Mouse (Mus musculus) heart, postnatal 4 days (tissue): ENCODE measurements around the gene Tsku. TPM values are rescaled to one million over a fixed set of nuclear protein-coding genes. Genes with fewer than 3 reads are reported as not detected.

Experiments
- DNase-seq: peaks from one replicate; pipeline ENCODE4 v3.0.0; 2021
- total RNA-seq, 2 experiments: library from RNA; stranded (reverse); gene quantifications; 2 replicates each; pipeline ENCODE4 v1.2.3; 2021

The Tsku gene
- total RNA-seq, 2 experiments from 2014 or later, result 8.7 to 9.2 TPM

- DNase-seq, result no peak
These were observed 3.1 kb downstream of the Tsku start for GRCm38 (mm10) chr7:98358016-98358415.

- DNase-seq, result no peak
These were observed 3.8 kb downstream of the Tsku start for GRCm38 (mm10) chr7:98357324-98357723.

- DNase-seq, result no peak
These were observed 6.2 kb downstream of the Tsku start for GRCm38 (mm10) chr7:98354921-98355310.

GRCm38 (mm10) chr7:98354160-98354920, 6.8 kb downstream of the Tsku start:
- DNase-seq, result no peak

GRCm38 (mm10) chr7:98353616-98354015, 7.5 kb downstream of the Tsku start:
- DNase-seq, result no peak

GRCm38 (mm10) chr7:98351523-98351922, 9.6 kb downstream of the Tsku start:
- DNase-seq, result no peak

- DNase-seq, result no peak
These were observed 11.3 kb downstream of the Tsku start for GRCm38 (mm10) chr7:98349821-98350220.

GRCm38 (mm10) chr7:98349096-98349495, 12.0 kb downstream of the Tsku start:
- peak; percentile 93 for DNase-seq

- DNase-seq, result peak; percentile 78
These were observed 13.1 kb downstream of the Tsku start for GRCm38 (mm10) chr7:98348043-98348442.

GRCm38 (mm10) chr7:98347471-98347870, 13.7 kb downstream of the Tsku start:
- no peak for DNase-seq

- peak; percentile 35 for DNase-seq
These were observed 16.1 kb downstream of the Tsku start for GRCm38 (mm10) chr7:98345036-98345435.

GRCm38 (mm10) chr7:98344361-98344760, 16.8 kb downstream of the Tsku start:
- DNase-seq, result peak; percentile 61

GRCm38 (mm10) chr7:98342249-98342648, 18.9 kb downstream of the Tsku start:
- no peak for DNase-seq

- peak; percentile 94 for DNase-seq
These were observed 19.7 kb downstream of the Tsku start for GRCm38 (mm10) chr7:98341475-98341874.

- no peak for DNase-seq
These were observed 20.8 kb downstream of the Tsku start for GRCm38 (mm10) chr7:98340343-98340742.

GRCm38 (mm10) chr7:98333987-98334386, 27.1 kb downstream of the Tsku start:
- no peak for DNase-seq

- DNase-seq, result no peak
These were observed 27.6 kb downstream of the Tsku start for GRCm38 (mm10) chr7:98333507-98333906.

GRCm38 (mm10) chr7:98332678-98333397, 28.3 kb downstream of the Tsku start:
- DNase-seq, result no peak

GRCm38 (mm10) chr7:98331932-98332331, 29.2 kb downstream of the Tsku start:
- no peak for DNase-seq

GRCm38 (mm10) chr7:98330375-98331002, 30.6 kb downstream of the Tsku start:
- DNase-seq, result no peak

- DNase-seq, result no peak
These were observed 31.3 kb downstream of the Tsku start for GRCm38 (mm10) chr7:98329651-98330374.

- DNase-seq, result no peak
These were observed 32.8 kb downstream of the Tsku start for GRCm38 (mm10) chr7:98328311-98328710.

GRCm38 (mm10) chr7:98326051-98326450, 35.1 kb downstream of the Tsku start:
- DNase-seq, result no peak
